Comparison of ENCODE assay signal across 17 mouse cellular contexts in genomic region chr3:123122151-123123030, GRCm38 (mm10).
DNase-seq lines count a peak whose midpoint lies in the region; ATAC-seq and TF ChIP-seq lines count a peak whose summit lies in the region.
"Had no signal": no experiment of that assay in that cellular context is flagged by ENCODE, and none has a peak within 500 bp of the region (broad histone marks: within the 10 kb centered on the region; RNA-seq: fewer than 3 reads in every experiment).

No protein-coding gene starts in this region.

- WGBS in kidney, adult 2 months = 79% methylated on average over 21 of the region's 21 CpGs
- 78% methylated on average over 21 of the region's 21 CpGs for WGBS in kidney, embryonic 15.5 days
- WGBS in hindbrain, embryonic 14.5 days = 87% methylated on average over 21 of the region's 21 CpGs

- no peaks in the 10 kb centered on the region for H3K36me3 ChIP-seq in kidney, adult 2 months (ENCODE audit: control insufficient read depth, insufficient read depth, low read length)
- no peaks in the 10 kb centered on the region for H3K36me3 ChIP-seq in kidney, embryonic 15.5 days
- H3K36me3 ChIP-seq in C2C12 (ENCODE audit: control insufficient read depth, insufficient read depth) = no peaks in the 10 kb centered on the region
- H3K36me3 ChIP-seq in myocyte (ENCODE audit: control insufficient read depth, insufficient read depth) = no peaks in the 10 kb centered on the region
- no peaks in the 10 kb centered on the region for H3K36me3 ChIP-seq in hindbrain, embryonic 14.5 days (replicated peaks; ENCODE audit: control insufficient read depth, insufficient read depth)
- H3K36me3 ChIP-seq: embryonic facial prominence, embryonic 12.5 days; lung, embryonic 15.5 days had no signal

- H3K79me3 ChIP-seq in C2C12 (ENCODE audit: low read depth) = no peaks in the 10 kb centered on the region

- H3K4me1 ChIP-seq in kidney, adult 2 months (ENCODE audit: control insufficient read depth, insufficient read depth, low read length) = no peaks in the 10 kb centered on the region
- H3K4me1 ChIP-seq in kidney, embryonic 15.5 days = no peaks in the 10 kb centered on the region
- H3K4me1 ChIP-seq in hindbrain, embryonic 14.5 days (replicated peaks; ENCODE audit: control insufficient read depth, insufficient read depth, low read length) = no peaks in the 10 kb centered on the region
- H3K4me1 ChIP-seq: embryonic facial prominence, embryonic 12.5 days; lung, embryonic 15.5 days had no signal

- peak overlapping the region; percentile 13 for H3ac ChIP-seq in C2C12 (ENCODE audit: control insufficient read depth, insufficient read length, low read depth)
- no peak overlapping the region for H3ac ChIP-seq in myocyte (ENCODE audit: control insufficient read depth, insufficient read length)

- peak; percentile 37 for DNase-seq in adrenal gland, postnatal 14 days
- DNase-seq in adrenal gland, adult 8-10 months = no peak
- DNase-seq in kidney, adult 2 months = peak; percentile 37
- no peak for DNase-seq in hindbrain, embryonic 14.5 days (ENCODE audit: low spot score)
- DNase-seq: adrenal gland, postnatal 36 days; cerebellum, postnatal 36 days; gastrocnemius, postnatal 10 days; liver; spleen, adult 18-20 months had no signal

- no peak for TF ChIP-seq POLR2A in kidney, adult 2 months (IDR thresholded peaks at IDR 0.05; ENCODE audit: low read depth, low read length)
- no peak for TF ChIP-seq POLR2A in myocyte (IDR thresholded peaks at IDR 0.05; ENCODE audit: insufficient read length, low read depth)

- H3K9ac ChIP-seq in kidney, embryonic 15.5 days = no peak overlapping the region
- no peak overlapping the region for H3K9ac ChIP-seq in hindbrain, embryonic 14.5 days
- H3K9ac ChIP-seq: embryonic facial prominence, embryonic 12.5 days; lung, embryonic 15.5 days had no signal

- ATAC-seq in kidney, embryonic 15.5 days (replicated peaks; ENCODE audit: low FRiP score) = no peak
- no peak for ATAC-seq in erythroblast, adult 5-6 weeks (replicated peaks; ENCODE audit: low FRiP score, poor library complexity, severe bottlenecking)
- ATAC-seq in hindbrain, embryonic 14.5 days (ENCODE audit: low FRiP score) = no peak
- ATAC-seq: forebrain, embryonic 14.5 days had no signal

- H3K4me3 ChIP-seq in kidney, adult 2 months (ENCODE audit: insufficient read depth, low read depth, low read length) = no peak overlapping the region
- H3K4me3 ChIP-seq in kidney, embryonic 15.5 days (replicated peaks) = no peak overlapping the region
- H3K4me3 ChIP-seq in C2C12 (ENCODE audit: insufficient read depth, poor library complexity, severe bottlenecking) = no peak overlapping the region
- no peak overlapping the region for H3K4me3 ChIP-seq in myocyte
- H3K4me3 ChIP-seq in hindbrain, embryonic 14.5 days (replicated peaks; ENCODE audit: low read length) = no peak overlapping the region
- H3K4me3 ChIP-seq: embryonic facial prominence, embryonic 12.5 days; lung, embryonic 15.5 days; megakaryocyte, embryonic 14.5 days had no signal

- H3K79me2 ChIP-seq in C2C12 (ENCODE audit: control insufficient read depth, insufficient read depth) = no peaks in the 10 kb centered on the region
- H3K79me2 ChIP-seq in myocyte (ENCODE audit: control insufficient read depth, insufficient read depth) = no peaks in the 10 kb centered on the region

- no peak for TF ChIP-seq CTCF in kidney, adult 2 months (conservative IDR thresholded peaks at IDR 0.05; ENCODE audit: insufficient read depth, insufficient read length, low read depth, low read length)
- no peak for TF ChIP-seq CTCF in C2C12 (IDR thresholded peaks at IDR 0.05; ENCODE audit: control insufficient read depth, insufficient read depth, insufficient read length)

- H3K27ac ChIP-seq in kidney, adult 2 months (ENCODE audit: insufficient read depth, low read depth, low read length) = no peak overlapping the region
- no peak overlapping the region for H3K27ac ChIP-seq in kidney, embryonic 15.5 days
- H3K27ac ChIP-seq in hindbrain, embryonic 14.5 days = no peak overlapping the region
- H3K27ac ChIP-seq: embryonic facial prominence, embryonic 12.5 days; lung, embryonic 15.5 days had no signal

- no peak overlapping the region for H3K4me2 ChIP-seq in kidney, embryonic 15.5 days
- peak overlapping the region; percentile 69 for H3K4me2 ChIP-seq in myocyte (ENCODE audit: low read depth)
- H3K4me2 ChIP-seq in hindbrain, embryonic 14.5 days (replicated peaks) = no peak overlapping the region
- H3K4me2 ChIP-seq: embryonic facial prominence, embryonic 12.5 days; lung, embryonic 15.5 days had no signal

- H3K27me3 ChIP-seq in kidney, adult 2 months (replicated peaks; ENCODE audit: control insufficient read depth, insufficient read depth, low read length) = no peaks in the 10 kb centered on the region
- no peaks in the 10 kb centered on the region for H3K27me3 ChIP-seq in kidney, embryonic 15.5 days
- H3K27me3 ChIP-seq in C2C12 (ENCODE audit: control insufficient read depth, insufficient read depth, insufficient read length) = no peaks in the 10 kb centered on the region
- no peaks in the 10 kb centered on the region for H3K27me3 ChIP-seq in myocyte (ENCODE audit: control insufficient read depth, insufficient read depth, insufficient read length)
- H3K27me3 ChIP-seq in hindbrain, embryonic 14.5 days (ENCODE audit: control insufficient read depth, insufficient read depth, low read length) = no peaks in the 10 kb centered on the region
- H3K27me3 ChIP-seq: embryonic facial prominence, embryonic 12.5 days; lung, embryonic 15.5 days; megakaryocyte, embryonic 14.5 days had no signal

- no peaks in the 10 kb centered on the region for H3K9me3 ChIP-seq in kidney, embryonic 15.5 days (replicated peaks)
- H3K9me3 ChIP-seq in hindbrain, embryonic 14.5 days (ENCODE audit: control insufficient read depth, low read length) = no peaks in the 10 kb centered on the region
- H3K9me3 ChIP-seq: embryonic facial prominence, embryonic 12.5 days; lung, embryonic 15.5 days; megakaryocyte, embryonic 14.5 days had no signal

TF ChIP-seq in C2C12, 6 proteins besides CTCF, POLR2A, EP300 and RAD21:
- TF ChIP-seq MAX (IDR thresholded peaks at IDR 0.05) = peak; percentile 90
- no peak for TF ChIP-seq USF1 (IDR thresholded peaks at IDR 0.05; ENCODE audit: low read depth)
- TF ChIP-seq CEBPB (IDR thresholded peaks at IDR 0.05; ENCODE audit: low read depth) = no peak

TF ChIP-seq in myocyte, 11 proteins besides CTCF, POLR2A, EP300 and RAD21:
- TF ChIP-seq E2F4 (IDR thresholded peaks at IDR 0.05; ENCODE audit: insufficient read depth) (no peak), MAX (IDR thresholded peaks at IDR 0.05; ENCODE audit: low read depth) (peak; percentile 47)

Comparison
In these comparisons a context has a peak if more than half of its experiments do, and no peak if none do; other contexts are left out.
1. DNase-seq: peak in adrenal gland, postnatal 14 days (single experiment) and kidney, adult 2 months (single experiment); none in adrenal gland, adult 8-10 months (single experiment) and hindbrain, embryonic 14.5 days (single experiment).